Mouse (Mus musculus): ENCODE measurements around the gene Hist1h2bh.
A peak's percentile ranks its signal among the peaks of the same experiment; 100 is the strongest.

Gene Hist1h2bh

DNA sequence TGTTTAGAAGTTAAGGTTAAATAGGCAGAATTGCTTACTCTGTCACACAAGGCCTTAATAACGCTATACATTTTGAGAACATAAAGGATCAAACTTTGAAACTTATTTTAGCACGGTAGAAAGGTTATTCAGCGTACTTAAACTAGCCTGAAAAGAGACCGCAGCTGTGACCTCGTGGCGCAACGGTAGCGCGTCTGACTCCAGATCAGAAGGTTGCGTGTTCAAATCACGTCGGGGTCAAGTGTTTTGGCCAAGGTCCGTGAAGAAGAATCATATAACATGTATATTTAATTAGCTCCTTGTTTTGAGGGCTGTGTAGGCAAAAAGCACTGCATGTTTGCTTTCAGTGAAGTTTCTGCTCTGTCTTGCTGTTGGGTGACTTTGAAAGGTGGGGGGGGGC, 36.8 kb downstream of the Hist1h2bh start:
- DNase-seq (ENCODE audit: extremely low spot score) = peak; percentile 84

DNA sequence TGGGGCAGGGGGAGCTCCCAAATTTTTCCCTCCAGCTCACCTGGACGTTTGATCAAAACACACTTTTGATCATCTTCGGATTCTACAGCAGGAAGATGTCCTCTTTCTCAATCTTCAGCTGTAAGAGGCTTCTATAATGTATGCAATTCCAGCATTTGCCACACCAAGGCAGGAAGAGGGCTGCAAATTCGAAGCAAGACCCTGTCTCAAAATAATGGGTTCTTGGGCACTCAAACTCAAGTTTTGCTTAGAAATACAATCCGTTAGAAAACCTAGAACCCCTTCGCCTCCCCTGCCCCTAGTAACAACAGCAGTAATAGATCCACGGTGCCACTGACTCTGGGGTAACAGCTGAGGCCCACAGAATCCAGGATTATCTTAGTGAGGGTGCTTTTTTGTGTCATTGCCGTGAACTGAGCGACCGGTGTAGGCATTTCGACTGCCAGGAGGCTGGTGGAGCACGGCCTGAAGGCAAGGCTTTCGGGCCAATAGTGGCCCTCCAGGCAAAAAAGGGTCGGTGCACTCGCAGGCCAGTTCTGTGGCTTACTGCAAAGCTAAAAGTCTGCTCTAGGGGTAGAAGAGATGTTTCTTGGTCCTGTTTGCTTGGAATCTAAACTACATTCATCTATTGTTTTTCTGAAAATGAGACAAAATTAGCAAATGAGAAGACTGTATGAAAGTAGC, 37.4 kb downstream of the Hist1h2bh start:
- DNase-seq (ENCODE audit: extremely low spot score) = peak; percentile 61

DNA sequence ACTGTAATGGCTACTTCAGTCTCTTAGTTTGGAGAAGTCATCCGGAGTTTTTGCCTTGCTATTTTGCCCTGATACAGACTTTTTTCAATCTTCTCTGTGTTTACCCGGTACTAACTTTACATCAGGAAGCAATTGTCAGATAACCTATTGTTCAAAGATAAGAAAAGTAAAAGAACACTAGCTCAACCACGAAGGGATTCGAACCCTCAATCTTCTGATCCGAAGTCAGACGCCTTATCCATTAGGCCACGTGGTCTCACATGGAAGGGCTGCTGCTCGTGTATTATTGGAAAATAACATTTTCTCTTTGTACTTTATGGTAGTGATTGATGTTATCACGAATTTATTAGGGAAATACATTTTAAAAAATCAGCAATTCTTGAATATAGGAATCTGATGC, 39.4 kb downstream of the Hist1h2bh start:
- peak; percentile 89 for DNase-seq (ENCODE audit: extremely low spot score)

DNA sequence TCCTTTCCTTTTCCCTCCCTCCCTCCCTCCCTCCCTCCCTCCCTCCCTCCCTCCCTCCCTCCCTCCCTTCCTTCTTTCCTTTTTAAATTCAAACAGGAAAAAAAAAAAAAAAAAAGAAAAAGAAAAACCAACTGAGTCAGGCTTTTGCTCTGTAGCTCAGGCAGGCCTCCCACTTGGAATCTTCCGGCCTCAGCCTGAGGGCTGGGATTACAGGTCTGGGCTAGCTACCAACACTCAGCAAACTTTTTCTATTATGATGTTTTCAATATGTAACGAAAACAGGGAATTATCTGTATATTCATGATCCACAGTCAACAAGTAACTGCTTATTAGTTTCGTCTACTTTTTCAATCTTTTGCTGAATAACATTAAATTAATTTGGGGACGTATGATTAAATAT, 40.3 kb downstream of the Hist1h2bh start:
- no peak for DNase-seq (ENCODE audit: extremely low spot score)

DNA sequence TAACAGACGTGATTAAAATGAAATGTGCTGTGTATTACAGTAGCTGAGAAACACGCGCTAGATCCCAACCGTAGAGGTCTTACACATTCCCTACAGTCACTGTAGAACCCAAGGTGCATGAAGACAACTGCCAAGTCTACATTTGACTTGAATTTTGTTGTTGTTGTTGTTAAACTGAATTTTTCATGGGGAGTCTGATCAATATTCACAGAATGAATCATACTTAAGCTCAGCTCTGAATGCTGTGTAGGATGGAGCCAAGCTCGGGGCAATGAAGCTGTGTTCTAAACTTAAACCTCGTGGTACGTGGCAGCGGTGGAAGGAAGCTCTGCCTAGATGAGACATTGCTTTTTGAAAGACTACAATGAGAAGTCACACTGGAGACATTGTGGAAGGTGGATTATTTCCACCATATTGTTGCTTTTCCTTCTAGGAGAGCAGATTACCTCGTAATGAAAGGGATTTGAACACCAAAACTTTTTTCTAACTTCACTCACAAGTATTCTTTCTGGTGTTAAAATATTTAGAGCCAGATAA, 41.1 kb downstream of the Hist1h2bh start:
- no peak for DNase-seq (ENCODE audit: extremely low spot score)

DNA sequence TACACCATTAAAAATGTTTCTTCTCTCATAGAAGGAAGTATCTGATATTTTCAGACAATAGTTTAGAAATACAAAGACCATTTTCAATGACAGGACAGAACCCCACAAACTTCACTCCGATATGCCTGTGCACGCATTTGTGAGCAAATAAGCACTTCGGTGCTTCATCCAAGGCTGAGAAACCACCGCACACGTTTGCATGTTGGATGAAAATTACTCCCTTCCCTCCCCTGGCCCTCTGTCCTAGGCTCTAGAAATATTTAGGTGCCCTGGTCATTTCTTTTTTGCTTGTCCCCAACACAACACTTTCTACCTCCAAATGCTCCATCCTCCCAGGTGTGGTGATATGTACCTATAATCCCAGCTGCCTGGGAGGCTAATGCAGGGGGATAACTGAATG, 41.7 kb downstream of the Hist1h2bh start:
- no peak for DNase-seq (ENCODE audit: extremely low spot score)

DNA sequence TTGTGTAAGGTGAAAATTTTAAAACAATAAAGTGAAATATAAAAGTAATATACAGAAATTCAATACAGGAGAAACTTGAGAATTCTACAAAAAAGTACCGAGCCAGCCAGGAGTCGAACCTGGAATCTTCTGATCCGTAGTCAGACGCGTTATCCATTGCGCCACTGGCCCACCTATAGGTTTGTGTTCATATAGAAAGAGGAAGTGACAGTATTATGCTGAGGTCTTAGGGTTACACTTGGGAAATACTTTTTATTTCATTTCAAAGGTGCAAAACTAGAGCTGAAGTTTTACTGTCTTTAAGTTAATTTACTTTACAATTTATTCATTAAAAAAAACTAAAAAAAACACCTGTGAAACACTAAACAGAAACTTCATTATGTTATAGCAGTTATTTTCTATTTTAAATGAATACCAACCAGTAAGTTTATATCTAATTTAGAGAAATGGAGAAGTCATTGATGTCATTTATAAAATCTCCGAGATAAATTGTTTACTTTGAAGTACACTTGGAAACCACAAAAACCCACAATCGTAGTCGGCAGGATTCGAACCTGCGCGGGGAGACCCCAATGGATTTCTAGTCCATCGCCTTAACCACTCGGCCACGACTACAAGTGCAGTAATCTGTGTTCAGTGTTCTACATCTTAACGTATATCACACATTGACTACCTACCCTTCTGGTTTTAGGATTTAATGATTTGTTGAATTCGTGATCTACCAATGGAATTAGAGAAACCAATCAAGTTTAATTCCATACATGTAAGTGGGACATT, 42.6 kb downstream of the Hist1h2bh start:
- peak; percentile 94 for DNase-seq (ENCODE audit: extremely low spot score)

DNA sequence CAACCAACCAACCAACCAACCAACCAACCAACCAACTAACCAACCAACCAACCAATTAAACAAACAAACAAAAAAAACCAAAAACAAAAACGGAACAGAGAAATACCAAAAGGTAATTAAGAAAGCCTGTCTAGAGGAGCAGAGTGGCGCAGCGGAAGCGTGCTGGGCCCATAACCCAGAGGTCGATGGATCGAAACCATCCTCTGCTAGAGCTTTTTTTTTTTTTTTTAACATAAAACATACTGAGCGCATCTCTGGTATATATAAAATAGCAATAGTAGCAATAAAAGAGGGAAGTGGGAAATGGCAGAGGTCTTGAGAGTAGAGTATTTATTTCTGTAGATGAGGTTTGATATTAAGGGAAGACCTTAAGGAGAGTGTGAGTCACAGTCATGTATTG, 43.2 kb downstream of the Hist1h2bh start:
- DNase-seq (ENCODE audit: extremely low spot score) = peak; percentile 62

DNA sequence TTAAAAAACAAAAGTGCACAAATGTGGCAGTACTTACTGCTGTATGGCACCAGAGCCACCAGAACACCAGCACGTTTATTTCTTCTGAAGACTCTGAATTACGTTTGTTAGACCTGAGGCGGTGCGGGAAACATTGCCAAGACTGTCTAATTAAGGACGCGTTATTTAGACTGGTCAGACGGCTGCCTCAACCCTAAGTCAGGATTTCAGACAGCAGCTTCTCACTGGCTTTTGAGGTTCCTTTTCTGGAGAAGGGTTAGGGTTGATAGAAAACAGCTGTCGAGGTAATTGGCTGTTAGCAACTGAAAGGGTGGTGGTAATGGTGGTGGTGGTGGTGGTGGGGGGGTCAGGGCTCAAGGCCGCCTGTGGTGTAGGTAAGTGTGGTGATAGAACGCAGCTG, 44.5 kb downstream of the Hist1h2bh start:
- DNase-seq (ENCODE audit: extremely low spot score) = peak; percentile 46

DNA sequence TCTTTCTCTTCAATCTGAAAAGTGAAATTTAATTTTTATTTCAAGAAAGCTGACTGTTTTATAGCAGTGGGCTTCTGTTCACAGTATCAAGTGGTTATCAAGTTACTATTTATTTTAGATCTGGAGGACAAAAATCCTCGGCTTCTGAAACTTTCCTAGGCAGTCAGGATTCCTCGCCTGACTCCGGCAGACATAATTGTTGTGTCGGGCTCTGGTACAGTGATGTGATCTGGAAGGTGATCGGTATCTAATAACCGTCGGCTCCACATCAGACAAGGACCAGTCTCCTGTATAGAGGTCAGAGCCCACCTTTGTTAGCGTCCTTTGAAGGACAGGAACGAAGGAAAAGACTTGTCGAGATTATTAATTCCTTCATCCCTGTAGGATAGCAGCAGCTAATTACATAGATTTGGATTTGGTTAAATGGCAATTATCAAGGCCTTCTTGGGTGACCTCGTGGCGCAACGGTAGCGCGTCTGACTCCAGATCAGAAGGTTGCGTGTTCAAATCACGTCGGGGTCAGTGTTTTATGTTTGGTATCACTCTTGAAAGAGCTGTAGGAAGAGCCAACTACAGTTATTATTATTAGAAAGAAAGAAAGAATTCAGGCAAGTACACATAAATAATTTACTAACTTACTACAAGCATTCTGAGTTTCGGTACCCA, 45.4 kb downstream of the Hist1h2bh start:
- DNase-seq (ENCODE audit: extremely low spot score) = peak; percentile 93

DNA sequence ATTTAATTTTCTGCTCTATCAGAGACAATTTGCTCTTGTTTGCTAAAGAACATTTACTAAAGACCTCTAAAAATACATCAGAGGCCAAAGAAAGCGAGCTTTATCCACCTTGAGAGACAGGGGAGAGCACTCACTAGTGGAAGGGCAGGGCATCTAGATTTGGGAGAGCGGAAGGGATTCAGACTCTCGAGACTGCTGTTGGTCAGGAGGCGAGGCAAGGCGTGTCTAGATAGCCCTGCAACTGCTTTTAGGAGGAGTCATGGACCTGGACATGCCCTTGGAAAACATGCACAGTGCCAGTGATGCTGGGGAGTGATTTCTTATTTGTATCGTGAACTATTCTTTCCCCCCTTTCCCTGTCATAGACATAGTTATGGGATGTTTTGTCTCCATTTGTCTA, 47.7 kb downstream of the Hist1h2bh start:
- DNase-seq (ENCODE audit: extremely low spot score) = no peak

DNA sequence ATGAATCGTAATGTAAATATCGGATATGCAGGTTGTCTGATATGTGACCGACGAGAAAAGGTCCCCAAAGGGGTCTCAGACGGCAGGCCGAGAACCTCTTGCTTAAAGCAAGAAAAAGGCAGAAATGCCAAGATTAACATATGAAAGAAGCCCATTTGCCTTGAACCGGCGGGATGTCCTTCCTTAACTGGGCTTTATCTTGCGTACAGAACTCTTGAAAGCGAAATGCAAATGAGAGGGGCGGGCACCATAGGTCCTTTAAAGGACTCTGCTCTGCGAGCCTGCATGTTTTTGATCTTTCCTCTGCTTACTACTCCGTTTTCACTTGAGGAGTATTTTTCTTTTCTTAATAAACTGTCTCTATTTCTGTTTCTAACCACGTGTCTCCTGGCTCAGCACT, 51.2 kb downstream of the Hist1h2bh start:
- DNase-seq (ENCODE audit: extremely low spot score) = no peak

All from embryo, embryonic 9.5 days (tissue).